Mouse (Mus musculus) forebrain, embryonic 11.5 days (tissue): ENCODE measurements around the gene Fam83f. TPM values are rescaled to one million over a fixed set of nuclear protein-coding genes. Genes with fewer than 3 reads are reported as not detected.

Experiments used
- ATAC-seq: fragments of 200-750 bp; cut with Nextera tagmentation; replicated peaks from 2 replicates; pipeline ENCODE4 v1.8.0; 2017; ENCODE audit warnings: moderate TSS enrichment; ENCODE audit not compliant: low FRiP score
- DNase-seq: peaks from one replicate; pipeline ENCODE4 v3.0.0-alpha.2; 2017; ENCODE audit warnings: low spot score
- H3K27ac ChIP-seq: fragments of 300-500 bp; sonication (generic); 2 replicates; pipeline ENCODE4 v1.5.1; 2014; ENCODE audit warnings: low read depth, low read length
- H3K27me3 ChIP-seq: fragments of 300-500 bp; sonication (generic); 2 replicates; pipeline ENCODE4 v1.6.1; 2014; ENCODE audit warnings: mild to moderate bottlenecking, low read length, mixed read lengths; ENCODE audit not compliant: control insufficient read depth, insufficient read depth
- H3K36me3 ChIP-seq: fragments of 300-500 bp; sonication (generic); 2 replicates; pipeline ENCODE4 v1.6.1; 2014; ENCODE audit warnings: mild to moderate bottlenecking, low read length, moderate library complexity, mixed read lengths; ENCODE audit not compliant: control insufficient read depth, insufficient read depth
- H3K4me1 ChIP-seq: fragments of 300-500 bp; sonication (generic); replicated peaks from 2 replicates; pipeline ENCODE4 v1.6.1; 2014; ENCODE audit warnings: low read length, mixed read lengths; ENCODE audit not compliant: control insufficient read depth, insufficient read depth
- H3K4me2 ChIP-seq: fragments of 300-500 bp; sonication (generic); 2 replicates; pipeline ENCODE4 v1.6.1; 2014; ENCODE audit warnings: low read depth, mild to moderate bottlenecking, low read length, moderate library complexity, mixed read lengths; ENCODE audit not compliant: severe bottlenecking
- H3K4me3 ChIP-seq: fragments of 300-500 bp; sonication (generic); 2 replicates; pipeline ENCODE4 v1.5.1; 2014; ENCODE audit warnings: low read depth, low read length
- H3K9ac ChIP-seq: fragments of 300-500 bp; sonication (generic); 2 replicates; pipeline ENCODE4 v1.6.1; 2014; ENCODE audit warnings: low read length
- H3K9me3 ChIP-seq: fragments of 300-500 bp; sonication (generic); 2 replicates; pipeline ENCODE4 v1.6.1; 2016; ENCODE audit warnings: low read length, mixed read lengths; ENCODE audit not compliant: control insufficient read depth
- WGBS: fragments of 180-500 bp; shearing (Covaris S2); extraction: QIAGEN DNeasy Blood & Tissue Kit; methylation state at CpG from one replicate; pipeline ENCODE4 v1.1.7; 2014; 5-methylcytosine and 5-hydroxymethylcytosine counted together
- polyA plus RNA-seq: library from polyadenylated mRNA; unstranded; fragments of >200 nt; fragmentation: Nextera tagmentation; extraction: Ambion mirVana; gene quantifications from 2 replicates; pipeline ENCODE4 v1.2.1, GENCODE M21; 2014

Fam83f gene
- polyA plus RNA-seq, 1 experiment from 2014 or later: 0.32 TPM

GRCm38 (mm10) chr15:80679515-80680215 lies 8.0 kb downstream of the Fam83f start:
- H3K27me3 ChIP-seq: no peaks in the 10 kb centered on the region
- no peaks in the 10 kb centered on the region for H3K9me3 ChIP-seq
- H3K9ac ChIP-seq: no peak overlapping the region; the same call in 1 of the 2 replicates
- H3K27ac ChIP-seq: no peak overlapping the region
- H3K36me3 ChIP-seq: no peaks in the 10 kb centered on the region
- no peak for DNase-seq
- WGBS: 56% methylated on average over 8 of the region's 8 CpGs
- peaks cover 3% of the 10 kb centered on the region; the same call in 1 of the 2 replicates for H3K4me1 ChIP-seq
- H3K4me2 ChIP-seq: no peak overlapping the region
- H3K4me3 ChIP-seq: no peak overlapping the region
- no peak for ATAC-seq

GRCm38 (mm10) chr15:80680347-80681030 lies 8.8 kb downstream of the Fam83f start:
- WGBS: 62% methylated on average over 7 of the region's 7 CpGs
- no peak overlapping the region for H3K9ac ChIP-seq
- DNase-seq: no peak
- H3K4me1 ChIP-seq: peaks cover 10% of the 10 kb centered on the region; the same call in 1 of the 2 replicates
- no peak overlapping the region for H3K4me2 ChIP-seq
- no peak overlapping the region for H3K4me3 ChIP-seq
- H3K27me3 ChIP-seq: no peaks in the 10 kb centered on the region
- no peaks in the 10 kb centered on the region for H3K36me3 ChIP-seq
- ATAC-seq: no peak
- no peak overlapping the region for H3K27ac ChIP-seq
- H3K9me3 ChIP-seq: no peaks in the 10 kb centered on the region

GRCm38 (mm10) chr15:80681466-80681881 lies 9.8 kb downstream of the Fam83f start:
- no peak overlapping the region for H3K4me2 ChIP-seq
- H3K4me3 ChIP-seq: no peak overlapping the region
- no peak overlapping the region for H3K27ac ChIP-seq
- DNase-seq (no peak), ATAC-seq (no peak)
- WGBS: 76% methylated on average over 4 of the region's 4 CpGs
- H3K36me3 ChIP-seq: no peaks in the 10 kb centered on the region
- H3K4me1 ChIP-seq: peaks cover 12% of the 10 kb centered on the region; the same call in 1 of the 2 replicates
- H3K27me3 ChIP-seq: no peaks in the 10 kb centered on the region
- H3K9ac ChIP-seq: no peak overlapping the region
- H3K9me3 ChIP-seq: no peaks in the 10 kb centered on the region

GRCm38 (mm10) chr15:80682343-80682742 lies 10.7 kb downstream of the Fam83f start:
- Histone ChIP-seq H3K27me3 (no peaks in the 10 kb centered on the region), H3K4me1 (peaks cover 12% of the 10 kb centered on the region; the same call in 1 of the 2 replicates), H3K9ac (no peak overlapping the region), H3K4me3 (no peak overlapping the region), H3K36me3 (no peaks in the 10 kb centered on the region), H3K9me3 (no peaks in the 10 kb centered on the region), H3K4me2 (no peak overlapping the region), H3K27ac (no peak overlapping the region)
- ATAC-seq (no peak), DNase-seq (no peak)
- WGBS: 91% methylated on average over 8 of the region's 8 CpGs

- no peaks in the 10 kb centered on the region for H3K27me3 ChIP-seq
- no peaks in the 10 kb centered on the region for H3K36me3 ChIP-seq
- 87% methylated on average over 6 of the region's 6 CpGs for WGBS
- no peak overlapping the region for H3K27ac ChIP-seq
- DNase-seq (no peak), ATAC-seq (no peak)
- H3K9ac ChIP-seq: no peak overlapping the region
- no peaks in the 10 kb centered on the region for H3K9me3 ChIP-seq
- H3K4me3 ChIP-seq: no peak overlapping the region
- H3K4me1 ChIP-seq: peaks cover 12% of the 10 kb centered on the region; the same call in 1 of the 2 replicates
- no peak overlapping the region for H3K4me2 ChIP-seq
Observed at GRCm38 (mm10) chr15:80683151-80683550, 11.5 kb downstream of the Fam83f start.

- no peaks in the 10 kb centered on the region for H3K9me3 ChIP-seq
- no peak overlapping the region for H3K4me2 ChIP-seq
- H3K4me3 ChIP-seq: no peak overlapping the region
- H3K36me3 ChIP-seq: no peaks in the 10 kb centered on the region
- H3K27me3 ChIP-seq: no peaks in the 10 kb centered on the region
- no peak for ATAC-seq
- WGBS: 53% methylated on average over 3 of the region's 3 CpGs
- H3K9ac ChIP-seq: no peak overlapping the region
- DNase-seq: no peak
- peaks cover 12% of the 10 kb centered on the region; the same call in 1 of the 2 replicates for H3K4me1 ChIP-seq
- peak overlapping the region; percentile 37 for H3K27ac ChIP-seq
Observed at GRCm38 (mm10) chr15:80683990-80684389, 12.3 kb downstream of the Fam83f start.

- Histone ChIP-seq H3K4me3 (no peak overlapping the region), H3K27ac (peak overlapping the region; percentile 2; the same call in 1 of the 2 replicates), H3K27me3 (no peaks in the 10 kb centered on the region), H3K9ac (no peak overlapping the region; the same call in 1 of the 2 replicates), H3K9me3 (no peaks in the 10 kb centered on the region), H3K36me3 (no peaks in the 10 kb centered on the region), H3K4me1 (peaks cover 12% of the 10 kb centered on the region; the same call in 1 of the 2 replicates), H3K4me2 (no peak overlapping the region)
- 18% methylated on average over 8 of the region's 8 CpGs for WGBS
- ATAC-seq (peak; percentile 42; the same call in 1 of the 2 replicates), DNase-seq (no peak)
Observed at GRCm38 (mm10) chr15:80684786-80685602, 13.3 kb downstream of the Fam83f start.

GRCm38 (mm10) chr15:80685603-80685895 lies 13.9 kb downstream of the Fam83f start:
- H3K27ac ChIP-seq: peak overlapping the region; percentile 31; the same call in 1 of the 2 replicates
- H3K4me3 ChIP-seq: no peak overlapping the region
- DNase-seq (no peak), ATAC-seq (no peak)
- H3K9me3 ChIP-seq: no peaks in the 10 kb centered on the region
- H3K9ac ChIP-seq: no peak overlapping the region; the same call in 1 of the 2 replicates
- H3K27me3 ChIP-seq: no peaks in the 10 kb centered on the region
- no peaks in the 10 kb centered on the region for H3K36me3 ChIP-seq
- 44% methylated on average over 7 of the region's 7 CpGs for WGBS
- H3K4me2 ChIP-seq: no peak overlapping the region
- H3K4me1 ChIP-seq: peaks cover 12% of the 10 kb centered on the region; the same call in 1 of the 2 replicates
